Mouse (Mus musculus) mammary gland, adult 2 months (tissue): ENCODE results near the gene Gm11565. TPM values are rescaled to one million over a fixed set of nuclear protein-coding genes. Genes with fewer than 3 reads are reported as not detected.

Experiments used
- polyA plus RNA-seq: library from polyadenylated mRNA; depleted of rRNA; stranded (reverse); fragments of >200 nt; gene quantifications from 2 replicates; pipeline ENCODE4 v1.2.3, GENCODE M21; 2012; ENCODE audit warnings: low replicate concordance; rRNA removed

The Gm11565 gene
- not detected in 2 replicates for polyA plus RNA-seq

DNA sequence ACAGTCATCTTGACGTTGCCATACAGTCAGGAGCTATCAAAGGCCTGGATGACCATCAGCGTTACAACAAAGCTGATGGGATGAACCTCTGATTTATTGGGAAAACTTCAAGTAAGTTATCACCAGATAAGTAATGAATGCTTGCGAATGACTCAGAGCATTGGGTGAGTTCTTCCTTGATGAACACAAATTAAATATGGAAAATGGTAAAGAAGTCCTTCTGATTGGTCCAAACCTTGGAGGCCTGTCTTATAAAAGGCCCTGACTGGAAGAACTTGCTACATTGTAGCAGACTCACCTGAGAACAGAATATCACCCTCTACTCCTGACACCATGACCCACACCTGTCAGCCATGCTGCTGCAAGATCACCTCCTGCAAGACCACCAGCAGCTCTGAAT lies at the start of gene Gm11565:
Gm11565 (plus strand) TSS at position 301 of the 400 bp plus-strand sequence.

DNA sequence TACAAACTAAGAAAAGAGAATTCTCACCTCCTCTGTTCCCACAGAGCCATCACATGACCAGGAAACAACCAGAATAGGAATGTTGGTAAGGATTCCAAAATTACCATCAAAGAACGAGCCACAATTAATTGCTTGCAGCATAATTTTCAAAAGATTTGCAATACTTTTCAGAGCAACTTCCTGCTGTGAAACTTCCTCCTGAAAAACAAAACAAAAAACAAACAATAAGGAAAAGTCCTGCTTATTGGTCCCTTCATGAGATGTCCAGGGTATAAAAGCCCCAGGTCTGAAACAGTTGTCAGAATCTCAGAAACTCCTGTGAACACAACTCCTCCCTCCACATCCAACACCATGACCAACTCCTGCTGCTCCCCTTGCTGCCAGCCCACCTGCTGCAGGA lies 41.5 kb upstream of the Gm11565 start, which contains the start of gene Krtap9-1:
Krtap9-1 (plus strand) TSS at position 301 of the 400 bp plus-strand sequence.

DNA sequence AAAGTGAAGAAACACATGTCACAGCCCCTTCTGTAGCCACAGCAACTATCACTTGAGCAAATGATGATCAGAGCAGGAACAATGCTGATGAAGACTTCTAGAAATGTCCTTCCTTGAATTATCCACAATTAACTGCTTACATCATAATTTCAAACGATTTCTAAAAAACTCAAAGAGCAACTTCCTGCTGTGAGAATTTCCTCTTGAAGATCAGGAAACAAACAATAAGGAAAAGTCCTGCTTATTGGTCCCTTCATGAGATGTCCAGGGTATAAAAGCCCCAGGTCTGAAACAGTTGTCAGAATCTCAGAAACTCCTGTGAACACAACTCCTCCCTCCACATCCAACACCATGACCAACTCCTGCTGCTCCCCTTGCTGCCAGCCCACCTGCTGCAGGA lies 35.7 kb upstream of the Gm11565 start, which contains the start of gene Gm11567:
Gm11567 (plus strand) TSS at position 301 of the 400 bp plus-strand sequence.

DNA sequence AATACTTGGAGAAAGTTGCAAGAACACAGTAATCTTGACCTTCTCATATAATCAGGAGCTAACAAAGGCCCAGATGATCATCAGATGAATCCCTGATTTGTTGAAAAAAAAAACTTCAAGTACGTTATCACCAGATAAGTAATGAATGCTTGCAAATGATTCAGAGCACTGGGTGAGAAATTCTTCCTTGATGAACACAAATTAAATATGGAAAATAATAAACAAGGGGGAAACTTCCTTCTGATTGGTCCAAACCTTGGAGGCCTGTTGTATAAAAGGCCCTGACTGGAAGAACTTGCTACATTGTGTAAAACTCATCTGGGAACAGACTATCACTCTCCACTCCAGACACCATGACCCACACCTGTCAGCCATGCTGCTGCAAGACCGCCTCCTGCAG lies 6.9 kb upstream of the Gm11565 start, which contains the start of gene Krtap31-1:
Krtap31-1 (plus strand) TSS at position 301 of the 400 bp plus-strand sequence.

DNA sequence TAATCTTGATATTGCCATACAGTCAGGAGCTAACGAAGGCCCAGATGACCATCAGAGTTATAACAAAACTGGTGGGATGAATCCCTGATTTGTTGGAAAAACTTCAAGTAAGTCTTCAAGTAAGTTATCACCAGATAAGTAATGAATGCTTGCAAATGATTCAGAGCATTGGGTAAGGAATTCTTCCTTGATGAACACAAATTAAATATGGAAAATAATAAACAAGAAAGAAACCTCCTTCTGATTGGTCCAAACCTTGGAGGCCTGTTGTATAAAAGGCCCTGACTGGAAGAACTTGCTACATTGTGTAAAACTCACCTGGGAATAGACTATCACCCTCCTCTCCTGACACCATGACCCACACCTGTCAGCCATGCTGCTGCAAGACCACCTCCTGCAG lies 21.4 kb downstream of the Gm11565 start, which contains the start of gene Krtap31-2:
Krtap31-2 (plus strand) TSS at position 301 of the 400 bp plus-strand sequence.

DNA sequence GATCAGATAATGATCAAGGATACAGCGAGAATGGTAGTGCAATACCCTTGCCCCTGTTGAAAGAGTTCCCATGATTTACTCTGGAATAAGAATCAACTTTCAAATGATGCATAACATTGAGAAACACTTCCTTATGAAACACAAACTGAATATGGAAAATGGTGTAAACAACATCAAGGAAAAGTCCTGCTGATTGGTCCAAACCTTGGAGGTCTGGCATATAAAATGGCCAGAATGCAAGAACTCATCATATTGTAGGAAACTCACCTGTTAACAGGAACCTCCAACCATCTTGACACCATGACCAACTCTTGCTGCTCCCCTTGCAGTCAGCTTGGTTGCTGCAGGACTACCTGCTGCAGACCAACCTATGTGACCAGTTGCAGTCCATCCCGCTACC lies 33.6 kb downstream of the Gm11565 start, which contains the start of gene Krtap9-5:
Krtap9-5 (plus strand) TSS at position 301 of the 400 bp plus-strand sequence.

Other genes starting within 250 kb of the Gm11565 start
- not detected in 2 replicates for gene Krtap4-6, start 248.8 kb upstream of the Gm11565 start, polyA plus RNA-seq
- gene Gm14190, start 224.0 kb upstream of the Gm11565 start, polyA plus RNA-seq: not detected in 2 replicates
- not detected in 2 replicates for gene Gm14180, start 180.5 kb upstream of the Gm11565 start, polyA plus RNA-seq
- not detected in 2 replicates for gene Gm11595, start 141.8 kb upstream of the Gm11565 start, polyA plus RNA-seq
- gene Krtap4-8, start 134.0 kb upstream of the Gm11565 start, polyA plus RNA-seq: not detected in 2 replicates
- not detected in 2 replicates for gene Krtap4-9, start 129.6 kb upstream of the Gm11565 start, polyA plus RNA-seq
- not detected in 2 replicates for gene Gm11596, start 121.3 kb upstream of the Gm11565 start, polyA plus RNA-seq
- gene Gm11569, start 115.8 kb upstream of the Gm11565 start, polyA plus RNA-seq: not detected in 2 replicates
- gene Gm11554, start 110.3 kb upstream of the Gm11565 start, polyA plus RNA-seq: not detected in 2 replicates
- not detected in 2 replicates for gene Krtap4-13, start 104.9 kb upstream of the Gm11565 start, polyA plus RNA-seq
- not detected in 2 replicates for gene Gm11564, start 99.1 kb upstream of the Gm11565 start, polyA plus RNA-seq
- not detected in 2 replicates for gene 2300003K06Rik, start 76.7 kb upstream of the Gm11565 start, polyA plus RNA-seq
- gene Krtap4-16, start 63.1 kb upstream of the Gm11565 start, polyA plus RNA-seq: not detected in 2 replicates
- not detected in 2 replicates for gene Gm11568, start 56.8 kb upstream of the Gm11565 start, polyA plus RNA-seq
- gene Gm11559, start 50.3 kb upstream of the Gm11565 start, polyA plus RNA-seq: not detected in 2 replicates
- gene Krtap9-1, start 41.4 kb upstream of the Gm11565 start, polyA plus RNA-seq: not detected in 2 replicates
- gene Gm11567, start 35.6 kb upstream of the Gm11565 start, polyA plus RNA-seq: not detected in 2 replicates
- gene Krtap31-1, start 6.8 kb upstream of the Gm11565 start, polyA plus RNA-seq: not detected in 2 replicates
- gene Krtap31-2, start 21.5 kb downstream of the Gm11565 start, polyA plus RNA-seq: not detected in 2 replicates
- not detected in 2 replicates for gene Krtap9-5, start 33.7 kb downstream of the Gm11565 start, polyA plus RNA-seq
- gene Krtap29-1, start 64.3 kb downstream of the Gm11565 start, polyA plus RNA-seq: not detected in 2 replicates
- gene Krtap16-1, start 71.8 kb downstream of the Gm11565 start, polyA plus RNA-seq: not detected in 2 replicates
- gene Krtap17-1, start 79.2 kb downstream of the Gm11565 start, polyA plus RNA-seq: not detected in 2 replicates
- gene Krt33a, start 101.5 kb downstream of the Gm11565 start, polyA plus RNA-seq: not detected in 2 replicates
- not detected in 2 replicates for gene Krt33b, start 115.1 kb downstream of the Gm11565 start, polyA plus RNA-seq
- not detected in 2 replicates for gene Krt34, start 126.8 kb downstream of the Gm11565 start, polyA plus RNA-seq
- gene Krt31, start 135.8 kb downstream of the Gm11565 start, polyA plus RNA-seq: 0.08 and 0.16 TPM in 2 replicates
- 0.63 TPM in 1 of 2 replicates, not detected in the other for gene Krt32, start 173.5 kb downstream of the Gm11565 start, polyA plus RNA-seq
- 0.07 TPM in 1 of 2 replicates, not detected in the other for gene Krt35, start 181.5 kb downstream of the Gm11565 start, polyA plus RNA-seq
- gene Krt36, start 190.9 kb downstream of the Gm11565 start, polyA plus RNA-seq: 5.7 and 5.8 TPM in 2 replicates
- not detected in 2 replicates for gene Krt13, start 206.8 kb downstream of the Gm11565 start, polyA plus RNA-seq
- gene Krt15, start 221.2 kb downstream of the Gm11565 start, polyA plus RNA-seq: 5.5 and 33.6 TPM in 2 replicates
- 521 and 718 TPM in 2 replicates for gene Krt19, start 233.9 kb downstream of the Gm11565 start, polyA plus RNA-seq